Mouse (Mus musculus): ENCODE data around the gene Efcab11. TPM values are rescaled to one million over a fixed set of nuclear protein-coding genes. Genes with fewer than 3 reads are reported as not detected.

Efcab11 gene
- total RNA-seq, 4 experiments from 2014 or later = 0.18 to 0.49 (median 0.43) TPM

DNA sequence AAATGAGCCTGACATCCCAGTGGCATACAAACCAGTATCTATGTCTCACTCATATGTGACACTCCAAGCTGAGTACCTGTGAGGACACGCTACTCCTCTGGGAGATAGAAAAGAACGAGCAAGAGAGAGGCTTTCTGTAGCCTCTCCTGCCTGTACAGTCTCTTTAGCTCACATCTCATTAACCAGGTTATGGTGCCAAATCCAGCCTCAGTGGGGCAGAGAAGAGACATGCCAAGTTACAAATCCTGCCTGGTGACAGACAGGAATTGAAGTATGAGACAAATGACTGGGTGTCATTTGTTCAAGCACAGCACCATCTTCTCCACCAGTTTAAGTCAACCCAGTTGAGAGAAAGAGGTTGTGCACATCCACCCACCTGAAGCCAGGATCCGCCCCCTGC, 190.2 kb downstream of the Efcab11 start:
- DNase-seq (ENCODE audit: low spot score in 2 of 2) = no peak

DNA sequence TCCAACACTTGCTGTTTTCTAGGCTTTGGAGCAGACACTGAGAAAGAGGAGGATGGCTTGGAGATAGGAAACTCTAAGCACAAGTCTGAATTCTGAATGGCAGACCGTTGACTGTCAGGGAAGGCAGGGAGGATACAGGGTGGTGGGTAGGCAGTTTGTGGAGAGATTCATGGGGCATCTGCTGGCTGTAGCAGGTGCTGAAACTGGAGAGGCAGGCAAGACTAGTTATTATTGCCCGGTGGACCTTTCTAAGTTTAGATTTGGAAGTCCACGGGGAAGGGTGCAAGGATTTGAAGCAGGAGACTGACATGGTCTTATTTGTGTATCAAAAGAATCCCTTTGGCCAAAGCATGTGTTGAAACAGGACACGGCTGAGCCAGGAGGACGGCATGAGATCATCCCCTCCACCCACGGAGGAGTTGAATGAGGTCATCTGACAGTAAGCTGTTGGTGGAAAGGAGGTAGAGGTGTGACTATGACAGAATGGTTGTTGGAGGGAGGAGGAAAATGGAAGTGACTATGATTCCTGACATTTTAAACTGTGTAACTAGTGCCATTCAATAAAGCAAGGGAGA, 197.7 kb downstream of the Efcab11 start:
- DNase-seq (ENCODE audit: low spot score in 2 of 2) = no peak

GRCm38 (mm10) chr12:99685451-99686100, 198.7 kb downstream of the Efcab11 start:
- DNase-seq (ENCODE audit: low spot score in 2 of 2) = no peak

DNA sequence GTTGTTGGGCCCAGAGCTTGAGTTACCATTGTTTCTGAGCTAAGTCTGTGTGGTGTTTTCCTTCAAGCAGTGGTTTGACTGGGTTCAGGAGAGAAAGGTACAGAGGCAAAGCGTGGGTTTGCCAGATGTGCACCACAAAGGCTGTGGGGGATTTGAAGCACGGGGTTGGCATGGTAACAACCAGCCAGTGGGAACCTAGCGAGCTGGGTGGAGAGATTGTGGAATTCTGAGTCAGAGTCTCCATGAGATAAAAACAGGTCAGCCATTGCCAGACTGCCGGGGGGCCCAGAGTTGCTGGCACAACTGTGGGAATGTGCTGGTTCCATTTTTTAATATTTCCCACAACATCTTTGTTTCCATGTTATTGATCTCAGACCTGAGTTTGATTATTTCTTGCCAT, 202.6 kb downstream of the Efcab11 start:
- DNase-seq (ENCODE audit: low spot score in 2 of 2) = no peak

DNA sequence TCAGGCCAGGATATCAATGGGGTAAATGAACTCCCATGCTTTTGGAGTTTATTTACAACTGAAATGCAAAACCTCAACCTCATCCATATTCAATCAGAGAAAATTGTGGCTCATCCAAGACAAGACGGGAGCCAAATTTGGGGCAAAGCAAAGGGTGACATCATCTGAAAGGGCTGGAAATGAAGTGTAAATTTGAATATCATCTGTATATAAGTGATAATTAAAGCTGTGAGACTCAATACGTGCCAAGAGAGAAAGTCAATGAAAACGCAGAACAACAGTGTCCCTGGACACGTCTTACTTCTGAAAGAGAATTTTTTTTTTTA, 212.4 kb downstream of the Efcab11 start:
- peak in 1 of 2 experiments; percentile 17 for DNase-seq (ENCODE audit: low spot score in 2 of 2)

GRCm38 (mm10) chr12:99671162-99671865, 212.9 kb downstream of the Efcab11 start:
- peak in 1 of 2 experiments; percentile 13 for DNase-seq (ENCODE audit: low spot score in 2 of 2)

DNA sequence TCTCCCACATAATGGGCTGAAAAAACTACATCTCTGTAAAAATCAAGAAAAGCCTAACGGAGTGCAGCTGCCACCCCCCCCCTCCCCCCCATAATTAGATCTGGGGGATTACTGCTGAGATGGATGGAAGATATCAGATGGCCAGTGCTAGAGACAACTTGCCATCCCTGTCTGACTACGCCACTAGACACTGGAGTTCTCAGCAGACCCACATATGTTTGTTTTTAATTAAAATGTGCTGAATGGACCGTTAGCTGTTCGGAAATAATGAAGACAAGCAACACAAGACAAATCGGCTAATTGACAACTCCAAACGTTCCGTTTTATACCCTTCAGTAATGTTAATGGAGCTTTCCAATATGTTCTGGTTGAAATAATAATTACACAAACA, 213.5 kb downstream of the Efcab11 start:
- DNase-seq (ENCODE audit: low spot score in 2 of 2) = no peak

DNA sequence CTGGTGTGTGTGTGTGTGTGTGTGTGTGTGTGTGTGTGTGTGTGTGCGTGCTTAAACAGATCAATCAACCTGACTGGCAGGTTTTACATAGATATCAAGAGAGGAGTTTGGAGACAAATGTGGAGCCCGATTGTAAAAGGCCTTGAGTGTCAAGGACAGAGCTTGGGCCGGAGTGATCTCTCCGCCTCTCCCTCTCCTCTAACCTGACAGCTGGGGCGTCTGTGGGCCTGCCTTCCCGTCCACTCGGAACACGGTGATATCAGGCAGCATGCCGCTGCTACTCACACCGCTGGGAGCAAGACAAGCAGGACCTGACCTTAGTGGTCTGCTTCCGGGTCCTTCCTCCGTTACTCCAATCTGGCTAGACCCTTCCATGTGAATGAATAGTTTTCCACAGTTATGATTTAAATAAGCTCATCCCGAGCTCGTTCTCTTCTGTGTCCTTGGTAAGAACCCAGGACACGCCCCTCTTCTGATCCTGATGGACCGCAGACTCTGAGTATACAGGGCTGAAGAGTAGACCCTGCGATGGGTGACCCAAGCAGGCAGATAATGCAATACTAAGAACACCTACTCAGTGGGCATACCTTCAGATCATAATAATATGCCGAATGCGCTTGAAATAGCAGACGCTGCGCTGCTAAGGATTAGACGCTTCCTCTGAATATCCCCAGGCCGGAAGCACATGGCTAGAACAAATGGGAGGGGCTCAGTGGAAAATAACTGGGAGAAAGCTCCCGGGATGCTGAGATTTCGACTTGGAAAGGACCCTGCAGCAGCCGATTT, 214.1 kb downstream of the Efcab11 start:
- peak in 1 of 2 experiments; percentile 20 for DNase-seq (ENCODE audit: low spot score in 2 of 2)

DNA sequence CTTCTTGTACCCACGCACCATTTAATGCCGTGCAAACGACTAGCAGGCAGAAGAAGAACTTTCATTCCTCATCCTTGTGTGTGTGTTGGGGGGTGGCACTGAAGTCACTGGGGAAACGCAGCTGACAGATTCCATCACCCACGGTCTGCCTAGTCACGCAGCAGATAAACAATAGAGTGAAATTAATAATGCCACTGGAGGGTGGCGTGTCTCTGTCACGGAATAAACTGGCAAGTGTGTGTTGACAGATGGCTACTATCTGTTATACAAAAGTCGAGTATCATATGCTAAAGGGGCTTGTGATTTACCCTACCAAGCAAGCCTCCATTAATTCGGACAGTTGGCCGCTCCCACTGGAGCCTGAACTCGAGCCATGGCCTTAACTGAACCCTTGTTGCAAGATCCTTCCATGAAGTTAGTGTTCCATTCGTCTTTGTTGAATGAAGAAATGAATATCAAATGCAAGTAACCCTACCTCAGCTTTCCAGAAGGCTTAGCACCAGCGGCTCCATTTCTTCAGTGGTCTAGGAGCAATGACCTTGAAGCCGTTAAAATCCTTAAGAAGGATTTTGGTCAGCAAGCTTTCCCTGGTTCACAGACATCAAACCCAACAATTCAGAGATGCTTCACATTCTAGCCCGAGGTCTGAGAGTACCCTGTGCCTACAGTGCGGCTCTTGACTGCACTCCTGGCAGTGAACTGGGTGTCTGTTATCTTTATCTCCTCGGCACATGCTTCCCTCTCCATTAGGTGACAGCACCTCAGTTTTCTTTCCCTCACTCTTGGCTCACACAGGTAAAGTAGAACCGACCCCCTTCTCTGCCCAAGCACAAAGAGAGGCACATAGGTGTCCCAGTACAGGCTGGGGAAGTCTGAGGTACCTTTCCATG, 229.0 kb downstream of the Efcab11 start:
- DNase-seq (ENCODE audit: low spot score in 2 of 2) = peak; percentile 34 to 44

DNA sequence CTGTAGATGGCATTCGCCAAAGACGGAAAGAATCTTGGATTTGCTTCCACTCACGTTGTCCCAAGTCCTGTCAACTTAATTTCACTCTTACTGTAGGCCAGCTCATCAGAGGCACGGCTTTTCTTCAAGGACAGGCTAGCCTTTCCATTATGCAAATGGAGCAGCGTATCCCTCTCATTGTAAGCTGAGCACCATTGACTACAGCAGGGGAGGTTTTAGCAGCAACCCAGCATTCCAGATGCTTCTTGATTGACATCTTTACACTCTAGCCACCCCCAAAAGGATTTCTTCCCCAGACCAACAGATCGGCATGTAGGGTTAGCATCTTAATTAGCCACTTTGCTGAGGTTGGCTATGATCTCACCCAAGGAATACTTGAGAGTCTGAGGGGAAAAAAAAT, 231.8 kb downstream of the Efcab11 start:
- no peak for DNase-seq (ENCODE audit: low spot score in 2 of 2)

DNA sequence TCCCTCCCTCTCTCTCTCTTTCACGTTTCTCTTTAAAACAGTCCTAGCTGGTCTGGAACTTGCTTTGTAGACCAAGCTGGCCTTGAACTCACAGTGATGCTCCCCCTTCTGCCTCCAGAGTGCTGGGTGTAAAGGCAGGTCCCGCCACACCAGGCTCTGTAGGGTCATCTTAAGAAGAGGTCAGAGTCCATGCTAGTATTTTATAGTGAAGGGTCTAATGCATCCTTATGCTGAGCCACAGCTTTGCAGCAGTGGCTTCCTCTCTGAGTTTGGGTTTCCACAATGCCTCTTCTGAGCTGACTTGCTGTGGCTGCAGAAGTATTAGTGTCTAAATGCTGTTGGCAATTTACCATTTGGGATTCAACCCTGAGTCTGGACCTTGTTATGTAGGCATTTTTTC, 234.5 kb downstream of the Efcab11 start:
- DNase-seq (ENCODE audit: low spot score in 2 of 2) = no peak

DNA sequence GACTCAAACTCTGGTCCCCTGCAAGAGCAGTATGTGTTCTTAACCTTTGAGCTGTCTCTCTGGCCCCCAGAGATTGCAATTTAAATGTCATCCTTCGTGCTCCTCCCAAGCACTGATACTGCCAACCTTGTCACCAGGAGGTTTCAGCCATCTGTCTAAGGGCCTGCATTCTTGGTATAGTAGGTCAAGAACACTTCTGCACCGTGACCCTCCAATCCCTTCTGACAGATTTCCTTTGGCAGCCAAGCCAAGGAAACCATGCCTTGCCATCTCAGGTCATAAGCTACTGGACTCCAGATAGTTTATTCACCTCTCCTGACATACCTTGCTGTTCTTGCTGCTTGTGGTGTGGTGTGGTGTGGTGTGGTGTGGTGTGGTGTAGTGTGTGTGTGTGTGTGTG, 235.5 kb downstream of the Efcab11 start:
- no peak for DNase-seq (ENCODE audit: low spot score in 2 of 2)

GRCm38 (mm10) chr12:99646556-99647354, 237.5 kb downstream of the Efcab11 start:
- DNase-seq (ENCODE audit: low spot score in 2 of 2) = no peak

GRCm38 (mm10) chr12:99645418-99645817, 238.8 kb downstream of the Efcab11 start:
- peak in 1 of 2 experiments; percentile 65 for DNase-seq (ENCODE audit: low spot score in 2 of 2)

GRCm38 (mm10) chr12:99644966-99645365, 239.3 kb downstream of the Efcab11 start:
- DNase-seq (ENCODE audit: low spot score in 2 of 2) = no peak

Other genes with a start within 250 kb of the Efcab11 start
- 10 to 100 TPM; 24.2 to 29.4 (median 25.9) TPM for gene Tdp1, start 78 bp upstream of the Efcab11 start, total RNA-seq (2022)
- 10 to 100 TPM in 1 of 4 experiments, 1 to 10 TPM in 3; 8.7 to 10.1 (median 8.9) TPM for gene Kcnk13, start 80.1 kb upstream of the Efcab11 start, total RNA-seq (2022)
- gene Psmc1, start 225.7 kb upstream of the Efcab11 start, total RNA-seq (2022) = 100 to 1,000 TPM; 166 to 190 (median 181) TPM